Mouse (Mus musculus) bone marrow macrophage, adult 2 months (primary cell): ENCODE data around the gene Sltm. TPM values are rescaled to one million over a fixed set of nuclear protein-coding genes. Genes with fewer than 3 reads are reported as not detected.
A peak's percentile ranks its signal among the peaks of the same experiment; 100 is the strongest.

Experiments
- H3K27ac ChIP-seq: 2 replicates; pipeline ENCODE4 v1.5.1; 2012; ENCODE audit warnings: low read depth, low read length; ENCODE audit not compliant: insufficient read depth
- H3K4me1 ChIP-seq: 2 replicates; pipeline ENCODE4 v1.6.1; 2012; ENCODE audit warnings: low read length; ENCODE audit not compliant: control insufficient read depth, insufficient read depth
- H3K4me3 ChIP-seq: 2 replicates; pipeline ENCODE4 v1.5.1; 2012; ENCODE audit warnings: mild to moderate bottlenecking, low read length, moderate library complexity; ENCODE audit not compliant: insufficient read depth
- CTCF ChIP-seq: IDR thresholded peaks from 2 replicates; pipeline ENCODE4 v1.5.1; 2012; ENCODE audit warnings: low read depth, mild to moderate bottlenecking, low read length, moderate library complexity
- POLR2A ChIP-seq: IDR thresholded peaks from 2 replicates; pipeline ENCODE4 v1.6.1; 2012; ENCODE audit warnings: mild to moderate bottlenecking, low read depth, low read length, borderline replicate concordance
- polyA plus RNA-seq: library from polyadenylated mRNA; stranded (reverse); fragments of >200 nt; gene quantifications from 2 replicates; pipeline ENCODE4 v1.2.4, GENCODE M21; 2012; ENCODE audit not compliant: missing spikeins, insufficient read depth, insufficient read length

Gene Sltm
- polyA plus RNA-seq, 1 experiment, result 50.8 TPM

DNA sequence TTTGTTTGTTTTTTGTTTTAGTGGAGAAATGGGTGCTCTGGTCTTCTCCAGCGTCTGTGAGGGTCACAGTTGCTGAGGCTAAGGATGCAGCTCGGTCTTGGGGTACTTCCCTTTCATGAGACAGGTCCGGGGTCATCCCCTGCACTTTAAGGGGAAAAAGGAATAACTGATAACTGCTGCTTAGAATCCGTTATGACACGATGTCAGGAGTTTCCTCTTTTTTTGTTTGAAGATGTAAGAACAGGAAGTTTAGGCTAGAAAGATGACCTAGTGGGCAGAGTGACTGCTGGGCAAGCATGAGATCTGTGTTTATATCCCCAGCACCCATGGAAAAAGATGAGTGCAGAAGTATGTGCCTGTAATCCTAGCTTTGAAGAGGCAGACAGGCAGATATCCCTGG is 42.6 kb downstream of the Sltm start:
- peaks cover 16% of the 10 kb centered on the region for H3K4me1 ChIP-seq
- TF ChIP-seq POLR2A (no peak), CTCF (no peak)
- no peak overlapping the region for H3K4me3 ChIP-seq
- H3K27ac ChIP-seq, result peak overlapping the region; percentile 56

DNA sequence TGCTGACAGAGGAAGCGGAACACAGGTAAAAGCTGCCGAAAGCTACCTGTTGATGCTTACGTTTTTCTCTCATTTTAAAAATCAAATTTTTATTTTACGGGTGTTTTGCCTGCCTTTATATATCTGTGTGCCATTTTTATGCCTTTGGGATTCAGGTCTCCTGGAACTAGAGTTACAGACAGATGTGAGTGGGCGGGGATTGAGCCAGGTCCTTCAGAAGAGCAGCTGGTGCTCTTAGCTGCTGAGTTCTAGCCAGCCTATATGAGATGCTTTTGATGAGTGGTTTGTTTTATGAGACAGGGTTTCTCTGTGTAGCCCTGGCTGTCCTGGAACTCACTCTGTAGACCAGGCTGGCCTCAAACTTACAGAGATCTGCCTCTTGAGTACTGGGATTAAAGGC is 44.6 kb downstream of the Sltm start:
- Histone ChIP-seq H3K4me3 (no peak overlapping the region), H3K27ac (no peak overlapping the region), H3K4me1 (peaks cover 25% of the 10 kb centered on the region)
- TF ChIP-seq POLR2A (no peak), CTCF (no peak)

DNA sequence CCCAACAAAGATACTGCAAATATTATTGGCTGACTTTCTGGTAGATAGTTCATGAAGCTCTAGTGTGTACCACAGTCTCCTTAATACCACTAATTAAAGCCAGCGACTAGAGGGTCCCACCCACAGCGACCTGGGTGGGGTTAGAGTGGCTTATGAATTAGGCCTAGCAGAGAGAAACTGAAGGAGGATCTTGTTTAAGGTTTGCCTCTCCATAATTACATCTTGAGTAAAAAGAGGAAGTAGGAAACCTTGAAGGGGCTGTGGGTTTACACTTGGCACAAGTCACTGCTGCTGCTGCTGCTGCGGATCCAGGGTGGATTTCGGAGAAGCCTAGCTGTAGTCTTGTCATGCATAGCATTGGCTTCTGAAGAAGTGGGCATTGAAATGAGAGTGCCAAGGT is 48.2 kb downstream of the Sltm start:
- Histone ChIP-seq H3K27ac (no peak overlapping the region), H3K4me3 (no peak overlapping the region), H3K4me1 (peaks cover 12% of the 10 kb centered on the region)
- TF ChIP-seq POLR2A, result no peak
- no peak for TF ChIP-seq CTCF

DNA sequence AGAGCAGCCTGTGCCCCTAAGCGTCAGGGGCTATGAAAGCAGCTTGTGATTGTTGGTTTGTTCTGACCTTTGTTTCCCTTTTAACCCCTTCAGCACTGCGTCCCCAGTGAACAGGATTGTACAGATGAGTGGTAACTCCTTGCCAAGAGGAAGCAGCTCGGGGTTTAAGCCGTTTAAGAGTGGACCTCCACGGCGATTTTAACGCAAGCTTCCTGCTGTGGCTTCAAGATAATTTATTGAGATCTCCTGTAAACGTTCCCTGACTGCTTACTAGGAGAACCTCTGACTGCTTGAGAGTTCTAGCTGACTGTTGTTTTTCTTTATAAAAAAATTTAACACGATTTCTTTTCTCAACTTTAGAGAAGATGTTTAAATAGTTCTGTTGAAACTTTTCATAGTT is 48.9 kb downstream of the Sltm start:
- no peak for TF ChIP-seq POLR2A
- no peak for TF ChIP-seq CTCF
- peaks cover 12% of the 10 kb centered on the region for H3K4me1 ChIP-seq
- no peak overlapping the region for H3K27ac ChIP-seq
- H3K4me3 ChIP-seq, result no peak overlapping the region

DNA sequence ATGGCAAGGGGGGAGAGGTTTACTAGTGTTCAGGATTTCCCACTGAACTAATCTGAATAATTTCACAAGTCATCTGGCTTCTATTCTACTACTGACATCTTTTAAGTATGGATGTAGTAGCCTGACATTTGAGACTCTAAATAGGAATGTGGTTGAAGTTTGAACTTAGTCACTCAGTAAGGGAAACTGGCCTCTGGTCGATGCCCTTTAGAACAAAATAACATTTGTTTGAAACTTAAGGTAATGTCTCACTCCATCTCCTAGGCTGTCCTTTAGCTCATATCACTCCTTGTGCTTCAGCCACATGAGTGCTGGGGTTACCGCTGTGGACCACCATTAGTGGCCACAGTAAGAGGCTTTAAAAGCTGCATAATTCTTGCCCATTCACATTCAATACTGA is 55.7 kb downstream of the Sltm start:
- no peak overlapping the region for H3K27ac ChIP-seq
- TF ChIP-seq POLR2A, result no peak
- no peak for TF ChIP-seq CTCF
- no peak overlapping the region for H3K4me3 ChIP-seq
- H3K4me1 ChIP-seq, result no peaks in the 10 kb centered on the region

DNA sequence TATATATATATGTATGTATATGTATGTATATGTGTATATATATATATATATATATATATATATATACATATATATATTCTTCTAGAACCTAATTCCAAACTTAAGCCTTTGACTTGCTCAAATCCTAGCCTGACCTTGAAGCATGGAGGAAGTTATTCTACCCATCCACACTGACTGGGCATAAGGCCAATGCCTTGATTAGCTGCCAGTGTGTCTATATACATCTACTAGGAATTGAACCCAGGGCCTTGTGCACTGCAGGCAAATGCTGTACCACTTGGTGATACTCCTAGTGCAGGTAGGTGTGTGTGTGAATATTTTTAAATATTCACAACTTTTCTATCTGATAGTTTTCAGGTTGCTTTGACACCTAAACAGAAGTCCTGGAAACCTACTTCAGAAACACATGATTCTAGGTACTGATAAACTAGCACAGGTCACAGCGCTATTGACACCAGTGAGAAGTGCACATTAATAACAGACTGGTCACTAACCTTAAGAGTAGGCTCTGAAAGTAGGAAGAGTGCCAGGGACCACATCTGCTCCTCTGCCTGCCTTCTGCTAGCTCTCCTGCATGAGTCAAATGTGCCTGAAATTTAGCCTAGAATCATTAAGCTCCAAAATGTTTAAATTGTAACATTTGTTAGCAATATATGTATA is 59.8 kb downstream of the Sltm start:
- TF ChIP-seq POLR2A, result no peak
- no peak for TF ChIP-seq CTCF
- H3K4me3 ChIP-seq, result no peak overlapping the region
- no peak overlapping the region for H3K27ac ChIP-seq
- no peaks in the 10 kb centered on the region for H3K4me1 ChIP-seq

DNA sequence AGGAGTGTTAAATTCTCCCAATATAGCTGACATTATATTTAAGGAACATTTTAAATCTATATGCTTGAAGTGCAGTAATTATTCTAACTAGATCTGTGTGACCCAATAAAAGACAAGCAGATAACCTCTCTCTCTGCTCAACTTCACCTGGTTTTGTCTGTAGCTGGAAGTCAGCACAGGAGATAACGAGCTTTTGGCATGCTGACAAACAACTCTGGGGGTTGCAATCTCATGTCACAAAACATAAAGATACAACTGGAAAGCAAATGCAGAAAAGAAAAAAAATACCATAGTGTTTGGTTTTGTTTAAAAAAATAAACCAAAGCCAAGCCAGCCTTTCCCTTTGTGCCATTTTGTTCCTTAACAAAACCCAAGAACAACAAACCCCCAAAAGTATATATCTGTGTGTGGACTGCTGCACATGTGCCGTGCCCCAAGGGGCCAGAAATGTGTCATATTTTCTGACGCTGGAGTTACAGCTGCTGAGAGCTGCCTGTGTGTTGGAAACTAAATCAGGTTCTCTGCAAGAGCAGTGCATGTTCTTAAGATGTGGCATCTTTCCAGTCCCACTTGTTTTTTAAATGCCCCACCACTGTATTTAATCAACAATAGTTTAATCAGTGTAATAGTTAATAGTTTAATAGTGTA is 68.6 kb downstream of the Sltm start:
- TF ChIP-seq POLR2A (no peak), CTCF (no peak)
- no peaks in the 10 kb centered on the region for H3K4me1 ChIP-seq
- H3K27ac ChIP-seq, result no peak overlapping the region
- H3K4me3 ChIP-seq, result no peak overlapping the region

DNA sequence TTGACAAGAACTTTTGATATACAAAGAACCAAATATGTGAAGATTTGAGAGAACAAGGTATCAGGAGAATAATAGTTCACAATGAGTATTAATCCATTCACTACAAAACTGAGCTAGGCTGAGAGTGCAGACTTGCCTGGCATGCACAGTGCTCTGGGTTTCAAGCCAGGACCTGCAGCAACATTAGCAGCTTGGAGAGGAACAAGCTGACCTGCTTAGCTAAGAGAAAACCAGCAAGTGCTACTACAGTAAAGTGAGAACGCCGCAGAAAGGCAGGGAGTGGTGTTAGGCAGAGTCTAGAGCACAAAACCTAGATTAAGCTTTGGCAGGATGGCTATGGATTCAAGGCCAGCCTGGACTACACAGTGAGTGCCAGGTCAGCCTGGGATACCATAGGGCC is 87.2 kb downstream of the Sltm start:
- H3K4me3 ChIP-seq, result no peak overlapping the region
- H3K27ac ChIP-seq, result no peak overlapping the region
- no peaks in the 10 kb centered on the region; the same call in 1 of the 2 replicates for H3K4me1 ChIP-seq
- no peak for TF ChIP-seq POLR2A
- TF ChIP-seq CTCF, result no peak

DNA sequence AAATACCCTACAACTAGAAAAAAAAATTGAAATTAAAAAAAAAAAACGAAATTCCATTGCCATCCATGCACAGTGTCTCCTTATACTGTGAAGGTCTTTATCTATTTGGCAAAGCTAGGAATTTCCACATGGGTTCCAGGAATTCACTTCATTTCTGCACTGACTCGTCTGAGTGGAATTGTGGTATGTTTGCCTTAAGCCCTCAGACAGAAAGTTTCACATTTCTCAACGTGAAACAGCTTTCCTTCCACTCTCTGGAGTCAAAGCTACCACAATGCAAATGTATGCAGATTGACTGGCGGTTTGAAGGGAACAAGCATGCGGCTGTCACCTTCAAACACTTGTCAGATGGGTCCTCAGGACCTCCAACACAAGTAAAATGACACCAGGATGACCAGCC is 89.1 kb downstream of the Sltm start:
- H3K4me3 ChIP-seq, result no peak overlapping the region
- no peak overlapping the region for H3K27ac ChIP-seq
- no peaks in the 10 kb centered on the region; the same call in 1 of the 2 replicates for H3K4me1 ChIP-seq
- TF ChIP-seq POLR2A, result no peak
- no peak for TF ChIP-seq CTCF

DNA sequence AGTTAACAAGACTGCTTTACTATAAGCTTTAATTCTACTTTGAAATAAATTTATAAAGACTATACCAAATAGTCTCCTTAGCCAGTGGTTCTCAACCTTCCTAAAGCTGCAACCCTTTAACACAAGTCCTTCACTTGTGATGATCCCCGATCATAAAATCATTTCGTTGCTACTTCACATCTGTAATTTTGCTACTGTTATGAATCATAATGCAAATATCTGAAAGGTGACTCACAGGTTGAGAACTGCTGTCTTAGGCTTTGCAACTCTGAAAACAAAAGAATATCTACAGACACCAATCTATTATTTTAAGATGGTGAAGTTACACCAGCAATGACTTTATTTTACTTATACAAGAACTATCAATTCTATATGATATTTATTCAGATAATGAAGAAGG is 94.2 kb downstream of the Sltm start:
- no peak overlapping the region for H3K27ac ChIP-seq
- no peak overlapping the region for H3K4me3 ChIP-seq
- TF ChIP-seq POLR2A, result no peak
- no peak for TF ChIP-seq CTCF
- no peaks in the 10 kb centered on the region; the same call in 1 of the 2 replicates for H3K4me1 ChIP-seq

Other genes with a start within 250 kb of the Sltm start
- 60.0 and 61.3 TPM in 2 replicates for gene Ccnb2, start 121.2 kb upstream of the Sltm start, polyA plus RNA-seq
- gene Rnf111, start 39.0 kb upstream of the Sltm start, polyA plus RNA-seq, result 55.3 and 61.9 TPM in 2 replicates
- gene Gm10642, start 113.5 kb downstream of the Sltm start, polyA plus RNA-seq, result 2.0 and 3.0 TPM in 2 replicates
- 31.5 and 33.9 TPM in 2 replicates for gene Mindy2, start 114.4 kb downstream of the Sltm start, polyA plus RNA-seq
- 69.3 and 78.6 TPM in 2 replicates for gene Adam10, start 136.2 kb downstream of the Sltm start, polyA plus RNA-seq